Mouse (Mus musculus) liver, postnatal 0 days (tissue): ENCODE measurements around the gene Anxa5.

Experiments
- CTCF ChIP-seq: sonication (generic); IDR thresholded peaks from 2 replicates; pipeline ENCODE4 v1.5.1; 2016; ENCODE audit warnings: antibody characterized with exemption, low read depth
- EP300 ChIP-seq: IDR thresholded peaks from 2 replicates; pipeline ENCODE4 v1.6.1; 2016; ENCODE audit warnings: antibody characterized with exemption, low read depth, mild to moderate bottlenecking

GRCm38 (mm10) chr3:36430360-36430759, 45.3 kb downstream of the Anxa5 start:
- no peak for TF ChIP-seq CTCF
- TF ChIP-seq EP300 = no peak
